Mouse (Mus musculus) hindbrain, embryonic 12.5 days (tissue): ENCODE measurements around the gene Minar1. TPM values are rescaled to one million over a fixed set of nuclear protein-coding genes. Genes with fewer than 3 reads are reported as not detected.

Experiments
- ATAC-seq: fragments of 200-750 bp; cut with Nextera tagmentation; 2 replicates; pipeline ENCODE4 v1.8.0; 2017; ENCODE audit warnings: moderate TSS enrichment; ENCODE audit not compliant: low FRiP score
- H3K27ac ChIP-seq: fragments of 300-500 bp; sonication (generic); 2 replicates; pipeline ENCODE4 v1.5.1; 2016; ENCODE audit warnings: mild to moderate bottlenecking
- H3K27me3 ChIP-seq: fragments of 300-500 bp; sonication (generic); 2 replicates; pipeline ENCODE4 v1.6.1; 2016; ENCODE audit warnings: mild to moderate bottlenecking
- H3K36me3 ChIP-seq: fragments of 300-500 bp; sonication (generic); 2 replicates; pipeline ENCODE4 v1.6.1; 2016; ENCODE audit warnings: mild to moderate bottlenecking
- H3K4me1 ChIP-seq: fragments of 300-500 bp; sonication (generic); 2 replicates; pipeline ENCODE4 v1.6.1; 2016
- H3K4me2 ChIP-seq: fragments of 300-500 bp; sonication (generic); replicated peaks from 2 replicates; pipeline ENCODE4 v1.6.1; 2016; ENCODE audit warnings: mild to moderate bottlenecking
- H3K4me3 ChIP-seq: fragments of 300-500 bp; sonication (generic); 2 replicates; pipeline ENCODE4 v1.5.1; 2016; ENCODE audit warnings: mild to moderate bottlenecking
- H3K9ac ChIP-seq: fragments of 300-500 bp; sonication (generic); 2 replicates; pipeline ENCODE4 v1.6.1; 2016; ENCODE audit warnings: mild to moderate bottlenecking, moderate library complexity
- H3K9me3 ChIP-seq: fragments of 300-500 bp; sonication (generic); replicated peaks from 2 replicates; pipeline ENCODE4 v1.6.1; 2016; ENCODE audit warnings: mild to moderate bottlenecking
- WGBS: fragments of 180-500 bp; shearing (Covaris S2); methylation state at CpG from one replicate; pipeline ENCODE4 v1.1.7; 2016; 5-methylcytosine and 5-hydroxymethylcytosine counted together
- polyA plus RNA-seq: library from polyadenylated mRNA; unstranded; fragments of >200 nt; fragmentation: Nextera tagmentation; extraction: Ambion mirVana; gene quantifications from 2 replicates; pipeline ENCODE4 v1.2.1, GENCODE M21; 2016

The Minar1 gene
- 0.97 and 1.1 TPM in 2 replicates for polyA plus RNA-seq

DNA sequence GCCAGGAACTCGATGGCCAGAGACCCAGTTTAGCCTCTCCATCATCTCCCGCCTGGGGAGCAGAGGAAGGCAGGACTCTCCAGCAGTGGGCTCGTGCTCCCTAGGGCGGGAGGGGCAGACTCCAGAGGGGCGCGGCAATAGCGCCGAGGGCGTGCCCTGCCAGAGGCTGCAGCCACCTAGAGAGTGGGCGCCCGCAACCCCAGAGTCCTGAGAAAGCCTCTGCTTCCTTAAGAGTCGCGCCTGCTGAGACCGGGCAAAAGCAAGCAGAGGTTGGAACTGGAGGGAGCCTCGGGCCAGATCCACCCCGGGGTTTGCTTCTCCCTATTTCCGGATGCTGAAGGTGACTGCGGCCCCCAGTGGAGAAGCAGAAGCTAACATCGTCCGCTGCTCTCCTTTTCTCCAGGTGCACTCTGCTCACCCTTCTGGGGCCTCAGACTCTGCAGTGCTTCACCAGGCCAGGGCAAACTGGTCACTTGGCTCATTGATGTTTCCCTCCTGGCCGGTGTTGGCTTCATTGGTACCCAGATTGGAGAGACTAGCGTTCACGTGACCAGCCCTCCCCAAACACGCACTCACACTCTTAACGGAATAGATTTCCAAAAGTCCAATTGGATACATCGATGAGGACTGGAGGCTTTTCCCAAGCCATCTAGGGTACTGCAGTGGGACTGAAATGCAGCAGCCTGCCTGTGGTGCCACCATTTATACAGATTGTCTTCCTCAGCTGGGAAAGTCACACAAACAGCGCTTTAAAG lies at the start of gene Minar1:
Minar1 (minus strand) TSS at position 120 of the 755 bp plus-strand sequence.
- ATAC-seq, result peak; percentile 82
- Histone ChIP-seq H3K27me3 (peaks cover 38% of the 10 kb centered on the region), H3K9ac (peak within 1 kb of the TSS; percentile 62), H3K4me2 (peak within 1 kb of the TSS; percentile 91), H3K36me3 (no peaks in the 10 kb centered on the region), H3K27ac (peak within 1 kb of the TSS; percentile 19; the same call in 1 of the 2 replicates), H3K4me1 (peaks cover 10% of the 10 kb centered on the region), H3K9me3 (no peaks in the 10 kb centered on the region), H3K4me3 (peak within 1 kb of the TSS; percentile 37)
- under 1% methylated on average over 27 of the region's 27 CpGs for WGBS

DNA sequence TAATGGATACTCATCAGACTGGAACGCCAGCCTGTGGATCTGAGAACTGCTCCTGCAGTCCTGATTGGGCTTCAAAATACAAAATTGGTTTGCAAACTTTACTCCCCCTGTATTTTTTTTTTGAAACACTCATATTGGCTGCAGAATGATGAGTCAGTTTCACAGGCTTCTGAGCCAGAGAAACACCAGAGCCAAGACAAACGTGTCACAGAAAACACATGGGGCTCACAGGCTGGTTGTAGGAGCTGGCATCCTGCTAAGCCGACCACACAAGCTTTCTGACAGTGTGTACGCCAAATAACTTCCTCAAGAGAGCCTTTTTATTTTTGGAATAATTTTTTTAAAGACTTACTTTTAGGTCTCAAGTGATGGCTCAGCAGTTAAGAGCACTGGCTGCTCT lies 47.0 kb upstream of the Minar1 start:
- no peak for ATAC-seq
- WGBS, result 79% methylated on average over 4 of the region's 4 CpGs
- Histone ChIP-seq H3K4me1 (no peaks in the 10 kb centered on the region), H3K9me3 (no peaks in the 10 kb centered on the region), H3K36me3 (no peaks in the 10 kb centered on the region), H3K9ac (no peak overlapping the region), H3K4me3 (no peak overlapping the region), H3K27ac (no peak overlapping the region), H3K4me2 (no peak overlapping the region), H3K27me3 (no peaks in the 10 kb centered on the region)

DNA sequence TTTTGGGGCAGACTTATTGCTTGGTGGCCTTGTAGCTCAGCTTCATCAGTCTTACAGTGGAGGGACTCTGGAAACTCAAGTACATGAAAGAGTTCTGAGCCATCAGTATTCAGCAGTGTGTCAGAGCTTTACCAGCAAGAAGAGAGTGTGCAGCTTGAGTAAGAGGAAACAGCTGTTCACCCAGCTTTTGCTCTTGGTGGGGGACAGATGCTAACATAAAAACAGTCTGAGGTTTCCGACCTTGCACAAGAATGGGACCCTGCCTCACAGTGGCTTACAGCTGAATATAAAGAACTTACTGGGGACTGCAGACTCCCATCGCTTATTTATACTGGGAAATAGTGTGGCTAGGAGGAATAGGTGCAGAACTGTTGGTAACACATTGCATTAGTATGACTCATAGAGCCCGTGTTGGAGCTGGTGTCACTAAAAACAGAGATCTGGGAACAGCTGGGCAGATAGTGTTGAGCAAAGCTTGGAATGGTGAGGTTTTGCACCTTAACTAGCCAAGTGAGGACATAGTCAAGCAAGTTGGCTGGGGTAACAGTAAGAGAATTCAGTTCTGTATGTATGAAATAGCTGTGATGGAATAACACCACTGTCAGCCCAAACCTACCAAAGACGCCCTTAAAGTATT lies 44.5 kb upstream of the Minar1 start:
- no peak overlapping the region for H3K4me2 ChIP-seq
- no peak for ATAC-seq
- 87% methylated on average over 4 of the region's 4 CpGs for WGBS
- H3K27me3 ChIP-seq, result no peaks in the 10 kb centered on the region
- no peak overlapping the region for H3K4me3 ChIP-seq
- no peak overlapping the region for H3K27ac ChIP-seq
- no peaks in the 10 kb centered on the region for H3K9me3 ChIP-seq
- H3K36me3 ChIP-seq, result no peaks in the 10 kb centered on the region
- H3K4me1 ChIP-seq, result no peaks in the 10 kb centered on the region
- no peak overlapping the region for H3K9ac ChIP-seq

DNA sequence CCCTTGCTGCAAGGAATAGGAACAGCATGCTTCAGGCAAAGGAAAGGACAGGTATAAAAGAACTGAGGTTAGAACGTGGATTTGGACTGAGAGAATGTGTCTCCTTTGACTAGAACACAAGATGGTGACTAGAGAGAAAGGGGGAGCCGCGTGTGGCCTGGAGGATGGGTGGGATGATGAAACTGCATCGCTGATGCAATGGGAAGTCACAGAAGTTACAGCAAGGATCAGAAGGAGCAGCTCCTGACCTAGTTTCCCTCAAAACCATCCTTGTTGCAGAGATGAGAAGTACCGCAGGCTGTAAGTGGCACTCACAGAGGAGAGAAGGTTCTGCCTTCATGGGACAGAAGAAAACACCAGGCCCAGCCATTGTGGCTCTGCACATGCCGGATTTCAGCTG lies 28.0 kb upstream of the Minar1 start:
- no peaks in the 10 kb centered on the region for H3K36me3 ChIP-seq
- H3K27me3 ChIP-seq, result no peaks in the 10 kb centered on the region
- H3K4me3 ChIP-seq, result no peak overlapping the region
- 82% methylated on average over 6 of the region's 6 CpGs for WGBS
- H3K9ac ChIP-seq, result no peak overlapping the region
- ATAC-seq, result no peak
- no peaks in the 10 kb centered on the region for H3K9me3 ChIP-seq
- no peaks in the 10 kb centered on the region for H3K4me1 ChIP-seq
- H3K27ac ChIP-seq, result no peak overlapping the region
- H3K4me2 ChIP-seq, result no peak overlapping the region

DNA sequence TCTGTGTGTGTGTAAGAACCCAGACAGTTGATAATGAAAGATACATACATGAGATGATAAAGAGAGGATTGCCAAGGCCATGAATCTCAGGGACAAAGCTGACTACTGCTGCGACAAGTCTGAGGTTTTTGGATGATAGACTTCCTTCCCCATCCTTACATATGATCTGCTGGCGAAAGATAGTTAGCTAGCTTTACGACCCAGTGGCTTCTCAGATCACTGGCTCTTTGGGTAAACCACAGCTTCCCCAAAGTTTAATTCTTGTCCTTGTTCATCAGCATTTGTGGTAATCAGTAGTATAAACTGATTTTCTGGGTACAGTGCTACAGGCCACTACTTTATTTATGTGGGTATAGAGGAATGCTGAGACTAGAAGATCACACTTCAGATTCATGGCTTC lies 14.5 kb upstream of the Minar1 start:
- Histone ChIP-seq H3K27me3 (no peaks in the 10 kb centered on the region), H3K27ac (no peak overlapping the region), H3K9ac (no peak overlapping the region), H3K4me2 (no peak overlapping the region), H3K4me1 (no peaks in the 10 kb centered on the region), H3K9me3 (no peaks in the 10 kb centered on the region), H3K4me3 (no peak overlapping the region), H3K36me3 (no peaks in the 10 kb centered on the region)
- WGBS, result 87% methylated on average over 3 of the region's 3 CpGs
- ATAC-seq, result no peak

DNA sequence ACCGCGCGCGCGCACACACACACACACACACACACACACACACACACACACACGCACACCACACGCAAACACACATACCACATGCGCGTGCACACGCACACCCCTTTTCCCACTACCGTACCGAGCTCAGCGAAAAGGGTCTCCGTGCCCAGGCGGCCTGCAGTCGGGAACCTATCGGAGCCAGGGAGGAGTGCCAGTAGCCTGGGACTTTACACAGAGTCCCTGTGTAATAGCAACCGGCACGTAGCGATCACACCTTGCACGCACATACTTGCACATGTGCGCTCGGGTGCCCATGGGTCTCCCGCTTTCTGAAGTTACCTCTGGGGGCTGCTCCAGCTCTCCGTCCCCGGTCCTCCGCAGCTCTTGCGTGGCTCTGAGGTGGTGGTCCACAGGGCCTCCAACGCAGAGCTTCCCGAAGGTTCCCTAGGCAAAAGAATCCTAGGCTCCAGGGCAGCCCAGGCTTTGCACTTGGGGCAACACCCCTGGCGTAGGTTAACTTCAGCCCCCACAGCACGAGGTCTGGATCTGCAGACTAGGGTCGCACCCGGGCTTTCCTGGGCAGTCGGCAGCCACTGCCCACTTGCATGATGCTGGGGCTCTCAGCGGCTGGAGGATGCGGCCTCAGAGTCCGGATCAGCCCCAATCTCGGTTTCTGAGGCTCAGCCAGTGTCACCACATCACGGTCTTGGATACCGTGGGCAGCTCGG lies 474 bp downstream of the Minar1 start:
- peaks cover 40% of the 10 kb centered on the region for H3K27me3 ChIP-seq
- peaks cover 10% of the 10 kb centered on the region for H3K4me1 ChIP-seq
- H3K9ac ChIP-seq, result peak overlapping the region; percentile 62
- peak; percentile 71 for ATAC-seq
- H3K27ac ChIP-seq, result peak overlapping the region; percentile 19; the same call in 1 of the 2 replicates
- H3K4me2 ChIP-seq, result peak overlapping the region; percentile 91
- WGBS, result under 1% methylated on average over 42 of the region's 42 CpGs
- peak overlapping the region; percentile 37 for H3K4me3 ChIP-seq
- no peaks in the 10 kb centered on the region for H3K9me3 ChIP-seq
- no peaks in the 10 kb centered on the region for H3K36me3 ChIP-seq

DNA sequence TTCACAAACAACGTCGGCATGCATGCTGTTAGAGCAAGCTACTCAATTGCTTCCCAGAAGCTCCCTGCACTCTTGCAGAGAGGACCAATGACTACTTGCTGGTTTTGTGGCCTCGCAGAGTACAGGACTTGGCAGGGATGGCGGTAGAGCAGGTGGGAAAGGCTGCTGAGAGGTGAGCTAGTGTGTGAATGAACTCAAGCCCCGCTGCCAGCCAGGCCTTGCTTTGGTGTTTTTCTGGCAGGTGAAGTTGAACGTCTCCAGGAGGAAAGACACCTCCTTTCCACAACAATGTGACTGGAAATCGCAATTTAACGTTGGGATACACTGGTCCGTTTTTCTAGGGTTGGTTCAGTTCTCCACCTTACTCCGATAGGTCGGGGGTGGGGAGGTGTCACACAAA lies 1.2 kb downstream of the Minar1 start:
- Histone ChIP-seq H3K27ac (no peak overlapping the region), H3K4me3 (peak overlapping the region; percentile 37), H3K27me3 (peaks cover 40% of the 10 kb centered on the region), H3K36me3 (no peaks in the 10 kb centered on the region), H3K4me2 (peak overlapping the region; percentile 91), H3K9me3 (no peaks in the 10 kb centered on the region), H3K9ac (no peak overlapping the region; the same call in 1 of the 2 replicates), H3K4me1 (peaks cover 10% of the 10 kb centered on the region)
- WGBS, result 6% methylated on average over 11 of the region's 11 CpGs
- ATAC-seq, result no peak; the same call in 1 of the 2 replicates

DNA sequence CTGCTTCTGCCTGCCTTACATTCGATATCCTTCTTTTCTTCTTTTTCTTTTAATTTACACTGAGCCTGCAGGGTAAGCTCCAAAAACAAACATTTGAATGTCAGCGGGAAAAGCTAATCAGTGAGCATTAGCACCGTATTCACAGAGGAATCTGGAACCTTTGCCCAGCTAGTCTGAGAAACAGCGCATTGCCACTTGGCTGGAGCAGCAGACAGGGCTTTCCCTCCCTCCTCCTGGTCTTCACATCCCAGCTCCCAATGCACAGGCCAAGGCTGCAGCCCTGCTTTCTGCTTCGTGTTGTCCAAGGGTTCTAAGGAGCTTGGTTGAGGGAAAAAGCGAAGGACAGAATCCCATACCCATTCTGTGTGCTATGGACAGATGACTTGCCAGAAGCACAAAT lies 2.6 kb downstream of the Minar1 start:
- H3K4me1 ChIP-seq, result peaks cover 10% of the 10 kb centered on the region
- WGBS, result 20% methylated on average over 6 of the region's 6 CpGs
- peaks cover 40% of the 10 kb centered on the region for H3K27me3 ChIP-seq
- no peaks in the 10 kb centered on the region for H3K9me3 ChIP-seq
- H3K9ac ChIP-seq, result no peak overlapping the region
- H3K36me3 ChIP-seq, result no peaks in the 10 kb centered on the region
- H3K4me2 ChIP-seq, result no peak overlapping the region
- ATAC-seq, result no peak
- no peak overlapping the region for H3K27ac ChIP-seq
- 0 out of 2 replicates have a peak overlapping the region, but pooled peaks have one; percentile 6 for H3K4me3 ChIP-seq

DNA sequence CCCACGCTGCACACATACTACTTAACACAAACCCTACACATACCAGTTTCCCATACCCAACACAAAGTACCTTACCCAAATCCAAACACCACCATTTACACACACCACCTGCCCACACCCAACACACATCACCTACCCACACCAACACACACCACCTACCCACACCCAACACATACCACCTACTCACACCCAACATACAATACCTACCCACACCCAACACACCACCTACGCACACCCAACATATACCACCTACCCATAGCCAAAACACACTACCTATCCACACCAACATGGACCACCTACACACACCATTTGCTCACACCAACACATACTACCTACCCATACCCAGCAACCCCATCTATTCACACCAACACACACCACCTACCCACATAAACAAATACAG lies 6.0 kb downstream of the Minar1 start:
- WGBS, result 100% methylated on average over 2 of the region's 2 CpGs
- H3K27me3 ChIP-seq, result peaks cover 22% of the 10 kb centered on the region
- no peak overlapping the region for H3K4me2 ChIP-seq
- peaks cover 7% of the 10 kb centered on the region; the same call in 1 of the 2 replicates for H3K4me1 ChIP-seq
- no peak overlapping the region for H3K9ac ChIP-seq
- H3K36me3 ChIP-seq, result no peaks in the 10 kb centered on the region
- no peaks in the 10 kb centered on the region for H3K9me3 ChIP-seq
- H3K4me3 ChIP-seq, result no peak overlapping the region
- no peak overlapping the region for H3K27ac ChIP-seq
- peak; percentile 18; the same call in 1 of the 2 replicates for ATAC-seq

DNA sequence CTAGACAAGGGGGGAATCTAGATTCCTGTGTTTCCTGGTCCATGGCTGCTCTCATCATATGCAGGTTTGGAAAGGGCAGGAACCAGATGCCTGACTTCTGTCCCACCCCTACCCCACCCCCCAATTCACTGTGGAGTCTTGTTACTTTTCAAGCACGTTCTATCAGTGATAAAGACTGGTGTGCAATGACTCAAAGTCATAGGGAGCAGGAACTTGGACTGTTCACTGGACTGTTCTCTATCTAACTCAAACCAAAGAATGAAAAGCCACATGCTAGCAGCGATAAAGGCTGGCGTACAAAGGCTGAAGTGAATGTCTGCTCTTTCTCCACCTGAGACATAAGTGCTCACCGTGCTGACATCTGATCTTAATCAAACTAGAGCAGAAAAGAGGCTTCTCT lies 12.3 kb downstream of the Minar1 start:
- H3K27me3 ChIP-seq, result no peaks in the 10 kb centered on the region
- no peak for ATAC-seq
- WGBS, result 65% methylated on average over 4 of the region's 4 CpGs
- H3K36me3 ChIP-seq, result no peaks in the 10 kb centered on the region
- H3K4me3 ChIP-seq, result no peak overlapping the region
- no peak overlapping the region for H3K9ac ChIP-seq
- no peak overlapping the region for H3K27ac ChIP-seq
- no peaks in the 10 kb centered on the region for H3K9me3 ChIP-seq
- H3K4me2 ChIP-seq, result no peak overlapping the region
- no peaks in the 10 kb centered on the region for H3K4me1 ChIP-seq

DNA sequence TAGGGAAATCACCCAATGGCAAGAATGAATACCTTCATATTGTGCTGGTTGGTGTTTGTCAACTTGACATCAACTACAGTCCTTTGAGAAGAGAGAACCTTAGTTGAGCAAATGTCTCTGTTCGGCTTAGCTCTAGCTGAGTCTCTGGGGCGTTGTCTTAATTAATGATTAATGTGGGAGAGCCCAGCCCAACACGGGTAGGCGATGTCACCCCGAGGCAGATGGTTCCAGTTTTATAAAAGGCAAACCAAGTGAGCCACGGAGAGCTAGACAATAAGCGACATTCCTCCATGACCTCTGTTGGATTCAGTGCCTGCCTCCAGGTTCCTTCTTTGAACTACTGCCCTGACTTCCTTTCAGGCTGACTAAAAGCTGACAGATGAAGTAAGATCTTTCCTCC lies 15.6 kb downstream of the Minar1 start:
- Histone ChIP-seq H3K27ac (no peak overlapping the region), H3K27me3 (no peaks in the 10 kb centered on the region), H3K9me3 (no peaks in the 10 kb centered on the region), H3K9ac (no peak overlapping the region), H3K4me1 (no peaks in the 10 kb centered on the region), H3K4me3 (no peak overlapping the region), H3K4me2 (no peak overlapping the region), H3K36me3 (no peaks in the 10 kb centered on the region)
- ATAC-seq, result no peak
- 50% methylated on average over 7 of the region's 7 CpGs for WGBS

DNA sequence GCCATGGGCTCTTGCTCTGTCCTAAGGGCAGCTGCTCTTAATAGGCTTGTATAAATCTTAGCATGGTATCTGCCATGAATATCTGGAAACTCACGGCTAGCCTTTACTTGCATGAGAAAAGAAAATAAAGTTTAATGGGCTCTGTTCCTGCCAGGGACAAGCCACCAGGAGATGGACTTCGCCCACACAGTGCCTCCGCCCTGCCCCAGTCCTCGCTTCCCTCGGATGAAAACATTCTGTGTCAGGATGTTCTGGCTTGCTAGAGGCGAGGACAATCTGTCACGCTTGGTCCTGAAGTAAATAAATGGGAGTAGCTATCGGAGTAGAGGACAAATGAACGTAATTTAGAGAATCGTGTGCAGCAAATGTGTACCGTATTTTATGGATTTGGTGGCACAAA lies 16.7 kb downstream of the Minar1 start:
- Histone ChIP-seq H3K27ac (no peak overlapping the region), H3K4me2 (no peak overlapping the region), H3K4me1 (no peaks in the 10 kb centered on the region), H3K9me3 (no peaks in the 10 kb centered on the region), H3K36me3 (no peaks in the 10 kb centered on the region), H3K27me3 (no peaks in the 10 kb centered on the region), H3K9ac (no peak overlapping the region), H3K4me3 (no peak overlapping the region)
- no peak for ATAC-seq
- 78% methylated on average over 11 of the region's 11 CpGs for WGBS
